Mouse (Mus musculus): ENCODE measurements around the gene Tnfrsf9. TPM values are rescaled to one million over a fixed set of nuclear protein-coding genes. Genes with fewer than 3 reads are reported as not detected.

Tnfrsf9 gene
- polyA plus RNA-seq, 1 experiment from 2014 or later, result 1.1 TPM

DNA sequence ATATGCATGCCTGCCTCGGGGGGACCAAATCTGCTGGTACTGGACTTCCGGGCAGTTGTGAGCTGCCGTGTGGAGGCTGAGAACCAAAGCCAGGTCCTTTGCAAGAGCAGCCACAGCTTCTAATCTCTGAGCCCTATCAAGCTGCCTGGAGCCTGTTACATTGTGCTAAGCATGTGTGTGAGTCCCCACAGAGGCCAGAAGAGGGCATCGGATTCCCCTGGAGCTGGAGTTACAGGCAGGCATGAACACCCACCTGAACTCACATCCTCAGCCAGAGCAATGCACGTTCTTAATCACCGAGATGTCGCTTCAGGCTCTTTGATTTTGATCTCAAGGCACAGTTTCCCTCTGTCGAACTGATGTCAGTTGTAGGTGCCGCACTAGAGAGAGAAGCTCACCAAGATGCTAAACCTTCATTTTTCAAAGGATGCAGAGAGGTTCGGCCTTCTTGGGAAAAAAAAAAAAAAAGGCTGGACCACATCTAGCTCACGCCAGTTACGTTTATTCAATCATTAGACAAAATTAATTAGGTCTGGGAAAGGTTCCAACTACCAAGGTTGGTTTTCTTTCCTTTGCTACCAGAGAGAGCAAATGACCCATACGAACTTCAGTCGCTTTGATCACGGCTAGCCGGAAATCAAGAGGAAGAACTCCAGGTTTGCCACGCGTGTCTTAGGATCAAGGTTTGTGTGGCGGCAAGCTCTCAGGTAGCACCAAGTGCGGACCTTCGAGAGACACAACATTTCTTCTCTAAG lies 64.0 kb downstream of the Tnfrsf9 start:
- H3K9me3 ChIP-seq (ENCODE audit: low read length), result no peaks in the 10 kb centered on the region
- no peak overlapping the region for H3K27ac ChIP-seq (ENCODE audit: low read length)
- no peaks in the 10 kb centered on the region for H3K36me3 ChIP-seq (ENCODE audit: insufficient read depth, low read length)
- 76% methylated on average over 21 of the region's 21 CpGs for WGBS
- H3K27me3 ChIP-seq (replicated peaks; ENCODE audit: insufficient read depth, low read length), result no peaks in the 10 kb centered on the region
- no peak overlapping the region for H3K4me2 ChIP-seq (replicated peaks; ENCODE audit: low read depth, low read length)
- H3K9ac ChIP-seq (replicated peaks; ENCODE audit: low read depth), result no peak overlapping the region
- ATAC-seq (no peak), DNase-seq (ENCODE audit: low spot score) (no peak)
- TF ChIP-seq EP300 (IDR thresholded peaks at IDR 0.05), result no peak
- TF ChIP-seq CTCF (IDR thresholded peaks at IDR 0.05), result peak; percentile 16
- no peak overlapping the region for H3K4me3 ChIP-seq (ENCODE audit: low read depth, low read length)
- H3K4me1 ChIP-seq (ENCODE audit: insufficient read depth, low read depth, low read length), result no peaks in the 10 kb centered on the region

DNA sequence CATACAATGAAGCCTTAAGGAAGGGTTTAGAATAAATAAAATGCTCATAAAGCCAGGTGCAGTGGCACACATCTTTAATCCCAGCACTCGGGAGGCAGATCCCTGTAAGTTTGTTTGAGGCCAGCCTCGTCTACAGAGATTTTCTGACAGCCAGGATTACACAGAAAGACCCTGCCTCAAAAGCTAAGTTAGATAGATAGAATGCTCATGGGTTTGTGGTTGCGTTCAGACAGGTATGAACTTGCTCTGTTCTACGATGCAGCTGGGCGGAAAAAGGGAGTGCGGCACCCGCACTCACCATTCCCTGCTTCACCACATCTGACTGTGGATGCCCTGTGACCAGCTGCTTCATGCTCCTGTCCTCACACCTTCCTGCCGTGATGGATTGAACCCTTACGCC lies 65.1 kb downstream of the Tnfrsf9 start:
- Histone ChIP-seq H3K9me3 (ENCODE audit: low read length) (no peaks in the 10 kb centered on the region), H3K27ac (ENCODE audit: low read length) (no peak overlapping the region), H3K4me3 (ENCODE audit: low read depth, low read length) (no peak overlapping the region), H3K4me1 (ENCODE audit: insufficient read depth, low read depth, low read length) (no peaks in the 10 kb centered on the region), H3K27me3 (replicated peaks; ENCODE audit: insufficient read depth, low read length) (no peaks in the 10 kb centered on the region), H3K36me3 (ENCODE audit: insufficient read depth, low read length) (no peaks in the 10 kb centered on the region), H3K4me2 (replicated peaks; ENCODE audit: low read depth, low read length) (no peak overlapping the region), H3K9ac (replicated peaks; ENCODE audit: low read depth) (no peak overlapping the region)
- DNase-seq (ENCODE audit: low spot score) (no peak), ATAC-seq (no peak)
- TF ChIP-seq CTCF (IDR thresholded peaks at IDR 0.05), result no peak
- TF ChIP-seq EP300 (IDR thresholded peaks at IDR 0.05), result no peak
- WGBS, result 61% methylated on average over 9 of the region's 9 CpGs

DNA sequence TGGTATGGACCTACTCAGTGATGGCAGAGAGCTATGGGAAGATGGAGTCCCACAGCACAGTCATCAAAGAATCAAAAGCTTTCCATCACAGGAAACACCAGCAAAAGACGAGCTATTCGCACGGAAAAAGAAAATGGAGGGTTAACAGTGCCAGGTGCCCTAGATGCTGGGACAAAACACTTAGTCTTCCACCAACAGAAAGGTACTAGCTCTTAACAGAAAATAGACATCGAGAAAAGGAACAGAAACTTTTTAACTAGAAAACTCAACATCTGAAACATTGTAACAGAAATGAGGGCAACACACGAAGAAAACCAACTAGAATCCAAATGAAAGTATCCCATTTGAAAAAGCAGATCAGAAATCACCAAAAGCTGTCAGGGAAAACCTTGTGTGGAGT lies 65.8 kb downstream of the Tnfrsf9 start:
- H3K27me3 ChIP-seq (replicated peaks; ENCODE audit: insufficient read depth, low read length), result no peaks in the 10 kb centered on the region
- ATAC-seq, result no peak
- TF ChIP-seq CTCF (IDR thresholded peaks at IDR 0.05) (no peak), EP300 (IDR thresholded peaks at IDR 0.05) (no peak)
- DNase-seq (ENCODE audit: low spot score), result no peak
- no peak overlapping the region for H3K9ac ChIP-seq (replicated peaks; ENCODE audit: low read depth)
- 81% methylated on average over 5 of the region's 5 CpGs for WGBS
- H3K27ac ChIP-seq (ENCODE audit: low read length), result no peak overlapping the region
- no peak overlapping the region for H3K4me2 ChIP-seq (replicated peaks; ENCODE audit: low read depth, low read length)
- no peak overlapping the region for H3K4me3 ChIP-seq (ENCODE audit: low read depth, low read length)
- H3K9me3 ChIP-seq (ENCODE audit: low read length), result no peaks in the 10 kb centered on the region
- H3K36me3 ChIP-seq (ENCODE audit: insufficient read depth, low read length), result no peaks in the 10 kb centered on the region
- H3K4me1 ChIP-seq (ENCODE audit: insufficient read depth, low read depth, low read length), result no peaks in the 10 kb centered on the region

GRCm38 (mm10) chr4:150990148-150990547 lies 75.8 kb downstream of the Tnfrsf9 start:
- H3K4me2 ChIP-seq (replicated peaks; ENCODE audit: low read depth, low read length), result no peak overlapping the region
- no peak overlapping the region for H3K27ac ChIP-seq (ENCODE audit: low read length)
- WGBS, result 43% methylated on average over 6 of the region's 6 CpGs
- H3K36me3 ChIP-seq (ENCODE audit: insufficient read depth, low read length), result no peaks in the 10 kb centered on the region
- H3K9ac ChIP-seq (replicated peaks; ENCODE audit: low read depth), result no peak overlapping the region
- no peaks in the 10 kb centered on the region for H3K27me3 ChIP-seq (replicated peaks; ENCODE audit: insufficient read depth, low read length)
- no peak for ATAC-seq
- no peaks in the 10 kb centered on the region for H3K4me1 ChIP-seq (ENCODE audit: insufficient read depth, low read depth, low read length)
- H3K9me3 ChIP-seq (ENCODE audit: low read length), result no peaks in the 10 kb centered on the region
- peak; percentile 47 for DNase-seq (ENCODE audit: low spot score)
- H3K4me3 ChIP-seq (ENCODE audit: low read depth, low read length), result no peak overlapping the region
- TF ChIP-seq CTCF (IDR thresholded peaks at IDR 0.05) (peak; percentile 73), EP300 (IDR thresholded peaks at IDR 0.05) (no peak)

Other genes starting within 250 kb of the Tnfrsf9 start
- gene Errfi1, start 60.6 kb upstream of the Tnfrsf9 start, polyA plus RNA-seq (2015; fragmentation: Nextera tagmentation; extraction: Ambion mirVana), result 104 and 106 TPM in 2 replicates
- gene Park7, start 125 bp upstream of the Tnfrsf9 start, polyA plus RNA-seq (2015; fragmentation: Nextera tagmentation; extraction: Ambion mirVana), result 229 and 241 TPM in 2 replicates
- not detected in 2 replicates for gene Uts2, start 82.5 kb downstream of the Tnfrsf9 start, polyA plus RNA-seq (2015; fragmentation: Nextera tagmentation; extraction: Ambion mirVana)
- 22.9 and 27.1 TPM in 2 replicates for gene Per3, start 130.1 kb downstream of the Tnfrsf9 start, polyA plus RNA-seq (2015; fragmentation: Nextera tagmentation; extraction: Ambion mirVana)
- gene Vamp3, start 143.4 kb downstream of the Tnfrsf9 start, polyA plus RNA-seq (2015; fragmentation: Nextera tagmentation; extraction: Ambion mirVana), result 122 and 141 TPM in 2 replicates
- not detected in 2 replicates for gene Gm13090, start 175.0 kb downstream of the Tnfrsf9 start, polyA plus RNA-seq (2015; fragmentation: Nextera tagmentation; extraction: Ambion mirVana)